Mouse (Mus musculus) left cerebral cortex, postnatal 10 days (tissue): Measurements from ENCODE around the gene Ranbp17. TPM values are rescaled to one million over a fixed set of nuclear protein-coding genes. Genes with fewer than 3 reads are reported as not detected.

ENCODE experiments used
- DNase-seq, 2 experiments: peaks; one replicate each; pipeline ENCODE4 v3.0.0; 2021 to 2022; ENCODE audit warnings: low spot score in 2 of 2, mixed read lengths in 1 of 2; ENCODE audit errors: extremely low spot score in 1 of 2
- intact Hi-C: fragments of 180-260 bp; cut with DNase I; formaldehyde crosslinking; loops from one replicate; pipeline ENCODE4 v1.15.1; 2025
- total RNA-seq, 2 experiments: library from RNA; stranded (reverse); gene quantifications; 2 replicates each; pipeline ENCODE4 v1.2.3; 2021

Gene Ranbp17
- total RNA-seq, 2 experiments from 2014 or later: 9.6 to 10.8 TPM

GRCm38 (mm10) chr11:33202972-33203371, 310.6 kb downstream of the Ranbp17 start:
- DNase-seq: no peak
- intact Hi-C loops: no loop called here

GRCm38 (mm10) chr11:33202296-33202695, 311.2 kb downstream of the Ranbp17 start:
- no peak for DNase-seq
- intact Hi-C loops: no loop called here

GRCm38 (mm10) chr11:33201626-33202010, 311.9 kb downstream of the Ranbp17 start:
- no peak for DNase-seq

GRCm38 (mm10) chr11:33200764-33201625, 312.6 kb downstream of the Ranbp17 start:
- intact Hi-C loops: no loop called here
- no peak for DNase-seq

More at GRCm38 (mm10) chr11:33201626-33202010, 311.9 kb downstream of the Ranbp17 start:
- intact Hi-C loops: no loop called here

- intact Hi-C loops: no loop called here
Observed at GRCm38 (mm10) chr11:33199906-33200763, 313.4 kb downstream of the Ranbp17 start.

GRCm38 (mm10) chr11:33199117-33199514, 314.4 kb downstream of the Ranbp17 start:
- intact Hi-C loops: no loop called here

More at GRCm38 (mm10) chr11:33199906-33200763, 313.4 kb downstream of the Ranbp17 start:
- DNase-seq: no peak

GRCm38 (mm10) chr11:33198351-33199116, 315.0 kb downstream of the Ranbp17 start:
- DNase-seq: no peak
- intact Hi-C loops: no loop called here

More at GRCm38 (mm10) chr11:33199117-33199514, 314.4 kb downstream of the Ranbp17 start:
- no peak for DNase-seq

- intact Hi-C loops: no loop called here
- no peak for DNase-seq
Observed at GRCm38 (mm10) chr11:33197673-33198072, 315.9 kb downstream of the Ranbp17 start.

- intact Hi-C loops: no loop called here
Observed at GRCm38 (mm10) chr11:33197133-33197514, 316.4 kb downstream of the Ranbp17 start.

GRCm38 (mm10) chr11:33196447-33197132, 317.0 kb downstream of the Ranbp17 start:
- no peak for DNase-seq
- intact Hi-C loops: no loop called here

More at GRCm38 (mm10) chr11:33197133-33197514, 316.4 kb downstream of the Ranbp17 start:
- DNase-seq: no peak

- no peak for DNase-seq
Observed at GRCm38 (mm10) chr11:33195531-33196446, 317.8 kb downstream of the Ranbp17 start.

GRCm38 (mm10) chr11:33195061-33195460, 318.5 kb downstream of the Ranbp17 start:
- no peak for DNase-seq
- intact Hi-C loops: no loop called here

More at GRCm38 (mm10) chr11:33195531-33196446, 317.8 kb downstream of the Ranbp17 start:
- intact Hi-C loops: no loop called here

GRCm38 (mm10) chr11:33193695-33194094, 319.9 kb downstream of the Ranbp17 start:
- DNase-seq: no peak
- intact Hi-C loops: no loop called here

- DNase-seq: no peak
- intact Hi-C loops: no loop called here
Observed at GRCm38 (mm10) chr11:33181804-33182203, 331.7 kb downstream of the Ranbp17 start.

GRCm38 (mm10) chr11:33180701-33181116, 332.8 kb downstream of the Ranbp17 start:
- intact Hi-C loops: no loop called here
- DNase-seq: no peak

GRCm38 (mm10) chr11:33179802-33180201, 333.7 kb downstream of the Ranbp17 start:
- DNase-seq: no peak
- intact Hi-C loops: loop anchor here (5.0 to 10.0 kb wide), 5 partner anchors 117 to 735 kb away; no protein-coding TSS in a partner anchor
